Mouse (Mus musculus): ENCODE results near the gene Fam234a.

- TF ChIP-seq CTCF (IDR thresholded peaks at IDR 0.05; ENCODE audit: low read depth) (no peak), EP300 (IDR thresholded peaks at IDR 0.05; ENCODE audit: low read depth) (no peak)
These were observed 3.1 kb downstream of the Fam234a start for GRCm38 (mm10) chr17:26240990-26241389.
